Mouse (Mus musculus) forebrain, embryonic 12.5 days (tissue): Measurements from ENCODE around the gene Vpreb3. TPM values are rescaled to one million over a fixed set of nuclear protein-coding genes. Genes with fewer than 3 reads are reported as not detected.

Experiments used
- ATAC-seq: fragments of 200-750 bp; cut with Nextera tagmentation; 2 replicates; pipeline ENCODE4 v1.8.0; 2017; ENCODE audit warnings: moderate TSS enrichment; ENCODE audit not compliant: low FRiP score
- H3K27ac ChIP-seq: fragments of 300-500 bp; sonication (generic); 2 replicates; pipeline ENCODE4 v1.5.1; 2016; ENCODE audit warnings: mild to moderate bottlenecking
- H3K27me3 ChIP-seq: fragments of 300-500 bp; sonication (generic); 2 replicates; pipeline ENCODE4 v1.6.1; 2016; ENCODE audit warnings: mild to moderate bottlenecking
- H3K36me3 ChIP-seq: fragments of 300-500 bp; sonication (generic); replicated peaks from 2 replicates; pipeline ENCODE4 v1.6.1; 2016; ENCODE audit warnings: mild to moderate bottlenecking
- H3K4me1 ChIP-seq: fragments of 300-500 bp; sonication (generic); 2 replicates; pipeline ENCODE4 v1.6.1; 2016
- H3K4me2 ChIP-seq: fragments of 300-500 bp; sonication (generic); 2 replicates; pipeline ENCODE4 v1.6.1; 2016; ENCODE audit warnings: mild to moderate bottlenecking, moderate library complexity
- H3K4me3 ChIP-seq: fragments of 300-500 bp; sonication (generic); replicated peaks from 2 replicates; pipeline ENCODE4 v1.5.1; 2016; ENCODE audit warnings: mild to moderate bottlenecking
- H3K9ac ChIP-seq: fragments of 300-500 bp; sonication (generic); 2 replicates; pipeline ENCODE4 v1.6.1; 2016; ENCODE audit warnings: mild to moderate bottlenecking
- H3K9me3 ChIP-seq: fragments of 300-500 bp; sonication (generic); 2 replicates; pipeline ENCODE4 v1.6.1; 2016
- WGBS: fragments of 180-500 bp; shearing (Covaris S2); methylation state at CpG from one replicate; pipeline ENCODE4 v1.1.7; 2016; 5-methylcytosine and 5-hydroxymethylcytosine counted together
- polyA plus RNA-seq: library from polyadenylated mRNA; unstranded; fragments of >200 nt; fragmentation: Nextera tagmentation; extraction: Ambion mirVana; gene quantifications from 2 replicates; pipeline ENCODE4 v1.2.1, GENCODE M21; 2016

Gene Vpreb3
- polyA plus RNA-seq, 1 experiment from 2014 or later = not detected

DNA sequence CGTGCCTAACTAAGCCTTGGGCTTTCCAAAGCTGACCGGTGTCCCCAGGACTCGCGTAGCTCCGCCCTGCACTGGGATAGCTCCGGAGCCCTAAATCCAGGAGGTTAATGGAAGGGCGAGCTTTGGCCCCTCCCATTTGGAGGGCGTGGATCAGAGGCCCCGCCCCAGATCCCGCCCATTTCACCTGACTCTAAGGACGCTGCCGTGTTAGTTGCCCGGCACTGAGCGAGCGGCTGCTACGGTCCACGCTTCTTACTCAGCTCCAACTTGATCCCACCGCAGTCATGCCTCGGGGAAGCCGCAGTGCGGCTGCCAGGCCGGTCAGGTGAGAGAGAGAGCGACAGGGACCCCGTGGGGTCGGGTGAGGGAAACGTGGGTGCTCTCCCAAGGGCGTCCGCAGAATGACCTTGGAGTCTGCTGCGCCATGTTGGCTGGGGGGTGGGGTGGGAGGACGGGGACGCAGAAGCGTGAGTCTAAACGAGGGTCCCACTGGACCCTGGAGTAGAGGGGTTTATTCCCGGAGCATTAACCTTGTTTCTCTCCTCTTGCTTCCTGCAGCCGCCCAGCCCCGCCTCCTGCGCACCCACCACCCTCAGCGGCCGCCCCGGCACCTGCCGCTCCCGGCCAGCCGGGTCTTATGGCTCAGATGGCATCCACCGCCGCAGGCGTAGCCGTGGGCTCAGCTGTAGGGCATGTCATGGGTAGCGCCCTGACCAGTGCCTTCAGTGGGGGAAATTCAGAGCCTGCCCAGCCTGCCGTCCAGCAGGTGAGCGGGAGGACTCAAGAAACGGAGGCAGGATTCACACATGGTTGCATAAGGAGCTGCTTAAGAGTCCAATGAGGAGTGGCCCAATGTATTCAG lies 6.9 kb upstream of the Vpreb3 start, which contains the start of gene Mmp11:
TSS of gene Mmp11 (minus strand) at position 817 of the 862 bp plus-strand sequence.
- Histone ChIP-seq H3K9me3 (no peaks in the 10 kb centered on the region), H3K4me1 (peaks cover 41% of the 10 kb centered on the region), H3K4me2 (peak within 1 kb of the TSS; percentile 91), H3K27me3 (peaks cover 76% of the 10 kb centered on the region), H3K27ac (no peak within 1 kb of the TSS), H3K9ac (peak within 1 kb of the TSS; percentile 56), H3K4me3 (peak within 1 kb of the TSS; percentile 53), H3K36me3 (no peaks in the 10 kb centered on the region)
- 1% methylated on average over 51 of the region's 51 CpGs for WGBS
- ATAC-seq = peak; percentile 64

DNA sequence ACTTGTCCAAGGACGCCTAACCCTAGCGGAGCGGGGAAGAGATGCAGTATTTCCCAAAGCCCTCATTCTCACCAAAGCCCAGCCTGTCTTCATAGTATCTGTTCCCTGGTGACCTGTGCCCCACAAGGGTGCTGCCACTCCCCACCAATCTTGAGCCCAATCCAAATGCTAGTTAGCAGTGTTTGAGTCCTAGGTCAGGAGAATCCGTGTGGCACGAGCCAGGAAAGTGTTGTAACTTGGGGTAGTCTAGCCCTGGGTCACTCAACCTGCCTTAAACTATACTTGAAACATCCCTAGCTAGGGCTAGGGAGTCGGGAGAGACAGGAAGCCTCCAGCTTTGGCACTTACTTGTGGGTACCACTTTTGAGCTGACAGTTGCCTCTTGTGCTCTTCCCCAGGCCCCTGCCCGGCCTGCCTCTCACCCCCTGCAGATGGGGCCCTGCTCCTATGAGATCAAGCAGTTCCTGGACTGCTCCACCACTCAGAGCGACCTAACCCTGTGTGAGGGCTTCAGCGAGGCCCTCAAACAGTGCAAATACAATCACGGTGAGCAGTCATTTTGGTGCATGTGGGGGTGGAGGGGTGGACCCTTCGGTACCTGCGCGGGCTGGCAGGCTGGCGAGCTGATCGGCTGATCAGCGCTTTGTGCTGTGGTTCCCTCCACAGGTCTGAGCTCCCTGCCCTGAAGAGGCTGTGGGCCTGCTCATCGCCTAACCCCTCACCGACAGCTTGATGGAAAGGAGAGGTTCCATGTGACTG lies 5.8 kb upstream of the Vpreb3 start:
- peaks cover 71% of the 10 kb centered on the region for H3K27me3 ChIP-seq

DNA sequence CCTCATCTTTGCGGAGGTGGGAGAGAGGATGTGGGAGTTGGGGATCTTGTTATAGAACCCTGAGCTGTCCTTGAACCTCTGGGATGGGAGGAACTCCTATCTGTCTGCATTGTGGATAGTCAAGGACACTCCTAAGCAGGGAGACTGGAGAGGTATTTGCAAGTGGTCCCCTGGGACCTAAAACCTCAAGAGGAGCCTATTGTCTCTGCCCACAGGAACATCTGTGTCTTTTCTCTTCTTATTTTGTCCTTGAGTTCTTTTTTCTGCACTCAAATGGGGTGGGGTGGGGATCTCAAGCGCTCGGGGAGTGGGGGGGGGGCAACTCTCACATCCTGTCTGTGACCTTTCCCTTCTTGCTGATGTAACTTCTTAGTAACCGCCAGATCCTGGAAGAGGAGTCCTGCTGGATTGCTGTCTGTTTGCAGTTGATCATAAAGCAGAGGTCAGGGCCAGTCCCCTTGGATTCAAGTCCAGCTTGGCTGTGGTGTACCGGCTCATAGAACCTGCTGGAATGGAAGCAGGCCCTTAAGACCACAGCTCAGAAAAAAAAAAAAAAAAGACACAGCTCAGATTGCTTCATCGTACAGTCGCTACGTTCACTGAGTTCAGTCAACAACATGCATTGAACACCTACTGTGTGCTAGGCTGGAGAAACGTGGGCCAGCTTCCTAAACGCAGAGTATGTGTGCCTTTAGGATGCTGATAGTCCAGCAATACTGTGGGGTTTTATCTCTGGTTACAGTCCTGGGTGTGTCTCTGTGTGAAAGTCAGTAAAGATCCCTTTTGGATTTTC lies 4.8 kb upstream of the Vpreb3 start:
- H3K9ac ChIP-seq = no peak overlapping the region
- H3K4me2 ChIP-seq = no peak overlapping the region
- H3K27ac ChIP-seq = no peak overlapping the region
- H3K9me3 ChIP-seq = no peaks in the 10 kb centered on the region
- peaks cover 65% of the 10 kb centered on the region for H3K27me3 ChIP-seq
- H3K4me1 ChIP-seq = peaks cover 21% of the 10 kb centered on the region
- WGBS = 58% methylated on average over 10 of the region's 10 CpGs
- no peak for ATAC-seq
- H3K4me3 ChIP-seq = no peak overlapping the region
- no peaks in the 10 kb centered on the region for H3K36me3 ChIP-seq

More for the DNA sequence above, 5.8 kb upstream of the Vpreb3 start:
- H3K9me3 ChIP-seq = no peaks in the 10 kb centered on the region
- no peak overlapping the region for H3K4me2 ChIP-seq
- H3K36me3 ChIP-seq = no peaks in the 10 kb centered on the region
- 34% methylated on average over 18 of the region's 18 CpGs for WGBS
- no peak overlapping the region for H3K27ac ChIP-seq
- no peak for ATAC-seq
- H3K4me1 ChIP-seq = peaks cover 31% of the 10 kb centered on the region
- no peak overlapping the region for H3K9ac ChIP-seq
- H3K4me3 ChIP-seq = no peak overlapping the region

DNA sequence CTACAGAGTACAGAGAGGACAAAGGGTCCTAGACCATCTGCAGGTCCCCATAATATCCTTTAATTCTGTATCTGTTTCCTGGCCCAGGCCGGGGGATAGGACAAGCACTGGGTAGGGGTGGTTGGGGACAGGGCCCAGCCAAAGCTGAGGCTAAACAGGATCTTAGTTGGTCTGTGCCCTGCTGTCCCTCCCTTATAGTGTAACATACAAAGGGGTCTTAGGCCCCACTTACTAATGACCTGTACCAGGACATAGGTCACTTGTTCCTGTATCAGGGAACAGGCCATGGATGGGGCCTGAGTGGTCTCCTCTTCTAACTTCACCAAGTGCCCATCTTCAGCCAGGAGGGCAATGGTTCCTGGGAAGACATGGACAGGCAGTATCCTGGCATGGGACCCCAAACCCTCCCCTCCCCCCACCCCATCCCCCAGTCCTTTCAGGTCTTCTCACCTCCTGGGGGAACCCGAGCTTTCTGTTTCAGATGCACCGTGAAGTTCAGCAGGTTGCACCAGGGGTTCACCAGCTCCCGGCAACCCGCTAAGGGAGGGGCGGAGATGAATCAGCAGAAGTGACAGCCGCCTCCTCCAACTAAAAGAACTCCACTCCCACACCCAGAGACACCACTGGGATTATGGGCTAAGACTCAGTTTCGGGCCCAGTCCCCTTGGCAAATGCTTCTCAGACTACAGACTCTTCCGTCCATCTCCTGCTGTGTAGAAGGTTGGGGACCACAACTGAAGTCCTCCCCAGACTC lies 3.2 kb upstream of the Vpreb3 start:
- Histone ChIP-seq H3K4me2 (no peak overlapping the region), H3K9me3 (no peaks in the 10 kb centered on the region), H3K27me3 (peaks cover 54% of the 10 kb centered on the region), H3K4me3 (no peak overlapping the region), H3K4me1 (peaks cover 30% of the 10 kb centered on the region), H3K36me3 (no peaks in the 10 kb centered on the region), H3K9ac (no peak overlapping the region), H3K27ac (no peak overlapping the region)
- 46% methylated on average over 9 of the region's 9 CpGs for WGBS
- ATAC-seq = no peak

DNA sequence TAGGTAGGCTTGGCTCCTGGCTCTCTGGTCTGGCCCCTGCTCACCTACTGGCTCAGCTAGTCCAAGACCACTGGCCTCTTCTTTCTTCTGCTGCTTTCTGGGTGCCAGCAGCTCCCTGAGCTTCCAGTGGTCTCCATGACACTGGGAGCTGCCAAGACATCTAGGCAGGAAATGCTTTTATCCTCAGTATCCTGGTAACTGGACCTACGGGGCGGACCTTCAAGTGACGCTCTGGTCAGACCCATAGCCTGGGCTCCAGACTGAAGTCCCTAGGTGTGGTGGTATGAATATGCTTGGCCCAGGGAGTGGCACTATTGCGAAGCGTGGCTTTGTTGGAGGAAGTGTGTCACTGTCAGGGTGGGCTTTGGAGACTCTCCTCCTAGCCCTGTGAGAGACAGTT lies 2.3 kb upstream of the Vpreb3 start, which contains the start of gene Gm867:
TSS of gene Gm867 (minus strand) at position 153 of the 400 bp plus-strand sequence.
- Histone ChIP-seq H3K27me3 (peaks cover 45% of the 10 kb centered on the region), H3K27ac (no peak within 1 kb of the TSS), H3K9me3 (no peaks in the 10 kb centered on the region), H3K9ac (no peak within 1 kb of the TSS), H3K4me1 (peaks cover 25% of the 10 kb centered on the region), H3K4me3 (no peak within 1 kb of the TSS), H3K36me3 (no peaks in the 10 kb centered on the region), H3K4me2 (no peak within 1 kb of the TSS)
- WGBS = 83% methylated on average over 5 of the region's 5 CpGs
- ATAC-seq = no peak

DNA sequence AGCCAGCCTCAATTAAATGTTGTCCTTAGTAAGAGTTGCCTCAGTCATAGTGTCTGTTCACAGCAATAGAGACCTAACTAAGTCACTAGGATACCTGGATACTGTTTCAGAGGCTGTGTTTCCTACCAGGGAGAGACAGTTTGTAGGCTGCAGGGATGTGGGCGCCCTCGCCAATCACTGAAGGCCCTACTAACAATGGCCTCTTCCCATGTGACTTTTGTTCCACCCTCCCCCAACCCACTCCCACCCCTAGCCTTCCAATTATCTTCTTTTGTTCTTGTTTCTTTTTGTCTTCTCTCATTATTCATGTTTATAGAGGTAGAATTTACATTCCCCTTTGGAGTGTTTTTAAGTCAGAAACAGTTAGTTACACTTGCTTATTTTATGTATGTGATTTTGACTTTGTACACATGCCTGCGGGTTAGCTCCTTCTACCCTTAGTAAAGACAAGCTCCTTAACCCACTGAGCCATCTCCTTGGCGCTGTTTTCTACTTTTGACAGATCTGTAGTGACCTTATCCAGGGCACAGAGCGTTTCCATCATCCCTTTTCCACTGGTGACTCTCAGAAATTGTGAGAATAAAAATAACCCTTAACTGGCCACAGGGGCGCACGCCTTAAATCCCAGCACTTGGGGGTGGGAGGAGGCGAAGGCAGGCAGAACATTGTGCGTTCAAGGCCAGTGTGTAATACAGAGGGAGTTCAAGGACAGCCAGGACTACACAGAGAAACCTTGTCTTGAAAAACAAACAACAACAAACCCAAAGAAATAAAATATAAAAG lies 1.6 kb upstream of the Vpreb3 start:
- no peak for ATAC-seq
- 60% methylated on average over 9 of the region's 9 CpGs for WGBS
- peaks cover 17% of the 10 kb centered on the region for H3K4me1 ChIP-seq

DNA sequence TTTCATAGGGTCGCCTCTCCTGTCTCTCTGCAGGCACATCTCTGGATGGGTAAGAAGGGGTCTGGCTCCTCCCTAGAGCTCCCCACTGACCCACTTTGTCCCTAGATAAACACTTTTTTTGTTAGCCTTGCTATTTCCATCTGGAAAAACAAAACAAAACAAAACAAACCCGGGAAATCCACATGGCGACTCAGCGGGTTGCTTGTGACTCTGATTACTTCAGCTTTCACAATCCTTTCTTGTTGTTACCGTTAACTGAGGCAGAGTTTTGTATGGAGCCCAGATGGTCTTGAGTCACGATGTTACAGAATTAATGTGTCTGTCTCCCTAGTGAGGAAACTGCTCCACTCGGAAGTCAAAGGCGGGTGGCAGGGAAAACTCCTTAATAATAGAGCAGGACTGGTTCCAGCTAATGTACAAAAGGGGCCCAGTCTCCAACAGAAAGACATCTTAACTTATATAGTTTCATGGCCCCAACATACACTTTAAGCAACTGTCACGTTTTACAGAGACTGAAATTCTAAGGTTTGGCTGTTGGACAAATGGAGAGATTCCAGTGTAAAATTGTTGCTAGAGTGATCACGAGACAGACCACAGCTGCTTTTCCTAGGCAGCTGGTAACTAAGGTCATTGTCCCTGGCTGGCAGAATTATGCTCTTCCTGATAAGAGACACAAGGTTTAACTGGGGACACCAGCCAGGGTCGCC lies 1.4 kb downstream of the Vpreb3 start:
- Histone ChIP-seq H3K9me3 (no peaks in the 10 kb centered on the region), H3K4me2 (no peak overlapping the region), H3K4me1 (peaks cover 16% of the 10 kb centered on the region), H3K27me3 (peaks cover 20% of the 10 kb centered on the region; the same call in 1 of the 2 replicates), H3K36me3 (no peaks in the 10 kb centered on the region), H3K9ac (no peak overlapping the region), H3K4me3 (no peak overlapping the region), H3K27ac (no peak overlapping the region)
- ATAC-seq = 0 out of 2 replicates have a peak, but pooled peaks have one; percentile 30
- WGBS = 29% methylated on average over 11 of the region's 11 CpGs

More for the DNA sequence above, 1.6 kb upstream of the Vpreb3 start:
- Histone ChIP-seq H3K4me2 (no peak overlapping the region), H3K9ac (no peak overlapping the region), H3K27ac (no peak overlapping the region), H3K9me3 (no peaks in the 10 kb centered on the region), H3K27me3 (peaks cover 38% of the 10 kb centered on the region), H3K4me3 (no peak overlapping the region), H3K36me3 (no peaks in the 10 kb centered on the region)

DNA sequence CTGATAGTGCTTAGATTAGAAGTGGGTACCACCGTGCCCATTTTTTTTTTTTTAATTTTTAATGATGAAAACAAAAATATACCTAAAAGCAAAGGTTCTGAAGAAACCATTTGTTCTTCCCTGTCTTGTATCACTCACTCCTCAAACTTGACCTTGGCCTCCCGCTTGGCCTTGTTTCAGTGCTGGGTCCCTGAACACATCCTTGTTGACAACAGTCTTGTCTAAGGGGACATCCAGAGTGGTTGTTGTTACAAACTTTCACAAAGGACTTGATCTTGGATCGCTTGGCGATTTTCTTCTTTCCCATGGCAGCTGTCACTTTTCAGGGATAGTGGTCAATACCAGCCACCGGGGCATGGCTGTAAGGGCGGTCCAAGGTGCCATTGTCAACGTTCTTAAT lies 2.4 kb downstream of the Vpreb3 start:
- no peak for ATAC-seq
- 94% methylated on average over 7 of the region's 7 CpGs for WGBS
- Histone ChIP-seq H3K27ac (no peak overlapping the region), H3K4me2 (no peak overlapping the region), H3K9ac (no peak overlapping the region), H3K4me3 (no peak overlapping the region), H3K9me3 (no peaks in the 10 kb centered on the region), H3K4me1 (peaks cover 16% of the 10 kb centered on the region), H3K27me3 (peaks cover 29% of the 10 kb centered on the region), H3K36me3 (no peaks in the 10 kb centered on the region)

DNA sequence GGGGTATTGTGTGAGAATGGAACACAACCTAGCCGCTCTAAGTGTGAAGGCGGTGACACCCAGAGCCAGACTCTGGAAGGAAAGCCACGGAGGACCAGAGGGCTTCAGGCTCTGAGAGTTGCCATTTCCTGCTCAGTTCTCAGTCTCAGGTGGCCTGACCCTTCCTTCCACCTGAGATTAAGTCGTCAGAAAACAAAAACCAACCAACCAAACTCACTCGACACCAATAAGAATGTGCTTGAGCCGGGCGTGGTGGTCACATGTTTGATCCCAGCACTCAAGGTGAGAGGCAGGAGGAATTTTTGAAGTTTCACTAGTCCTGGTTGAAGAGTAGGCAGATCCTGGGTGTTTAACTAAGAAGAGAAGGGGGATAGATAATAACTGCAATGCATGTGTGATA lies 3.0 kb downstream of the Vpreb3 start:
- H3K27ac ChIP-seq = no peak overlapping the region
- H3K9ac ChIP-seq = no peak overlapping the region
- peaks cover 17% of the 10 kb centered on the region for H3K4me1 ChIP-seq
- WGBS = 86% methylated on average over 7 of the region's 7 CpGs
- no peak overlapping the region for H3K4me3 ChIP-seq
- no peaks in the 10 kb centered on the region for H3K9me3 ChIP-seq
- no peak for ATAC-seq
- H3K4me2 ChIP-seq = no peak overlapping the region
- H3K27me3 ChIP-seq = peaks cover 33% of the 10 kb centered on the region
- no peaks in the 10 kb centered on the region for H3K36me3 ChIP-seq

DNA sequence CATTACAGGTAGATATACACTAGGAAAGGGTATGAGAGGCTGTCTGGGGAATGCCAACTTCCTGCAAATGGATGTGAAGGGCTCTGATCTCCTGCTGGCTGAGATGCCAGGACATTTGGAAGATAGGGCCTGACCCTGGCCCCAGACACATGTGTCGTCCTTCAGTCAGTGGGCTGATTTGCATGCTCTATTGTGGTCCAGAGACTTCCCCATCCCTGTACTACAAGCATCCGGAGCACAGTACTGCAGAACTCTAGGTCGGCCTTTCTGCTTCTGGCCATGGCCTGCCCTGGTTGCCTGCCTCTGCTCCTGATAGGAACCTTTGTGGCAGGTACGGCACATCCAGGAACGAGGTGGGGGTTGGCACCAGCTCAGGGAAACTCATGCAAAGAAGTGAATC lies 5.2 kb downstream of the Vpreb3 start:
- H3K9ac ChIP-seq = no peak overlapping the region
- peaks cover 31% of the 10 kb centered on the region for H3K27me3 ChIP-seq
- no peak overlapping the region for H3K4me2 ChIP-seq
- H3K36me3 ChIP-seq = no peaks in the 10 kb centered on the region
- H3K9me3 ChIP-seq = no peaks in the 10 kb centered on the region
- H3K4me1 ChIP-seq = peaks cover 20% of the 10 kb centered on the region
- whole genome bisulfite sequencing = 78% methylated on average over 5 of the region's 5 CpGs
- no peak for ATAC-seq
- H3K4me3 ChIP-seq = no peak overlapping the region
- no peak overlapping the region for H3K27ac ChIP-seq
